Mouse (Mus musculus) liver, embryonic 13.5 days (tissue): Measurements from ENCODE around the gene Galnt17. TPM values are rescaled to one million over a fixed set of nuclear protein-coding genes. Genes with fewer than 3 reads are reported as not detected.

ENCODE experiments used
- ATAC-seq: fragments of 200-750 bp; cut with Nextera tagmentation; 2 replicates; pipeline ENCODE4 v1.8.0; 2017; ENCODE audit warnings: low read depth, mild to moderate bottlenecking, moderate number of reproducible peaks, moderate library complexity
- DNase-seq: peaks from one replicate; pipeline ENCODE4 v3.0.0; 2022
- H3K27ac ChIP-seq: fragments of 300-500 bp; sonication (generic); 2 replicates; pipeline ENCODE4 v1.5.1; 2015; ENCODE audit warnings: moderate library complexity, mild to moderate bottlenecking, inconsistent platforms
- H3K27me3 ChIP-seq: fragments of 300-500 bp; sonication (generic); 2 replicates; pipeline ENCODE4 v1.6.1; 2015; ENCODE audit warnings: mild to moderate bottlenecking, inconsistent platforms
- H3K36me3 ChIP-seq: fragments of 300-500 bp; sonication (generic); 2 replicates; pipeline ENCODE4 v1.6.1; 2015; ENCODE audit warnings: mild to moderate bottlenecking, inconsistent platforms
- H3K4me1 ChIP-seq: fragments of 300-500 bp; sonication (generic); replicated peaks from 2 replicates; pipeline ENCODE4 v1.6.1; 2015; ENCODE audit warnings: inconsistent platforms
- H3K4me2 ChIP-seq: fragments of 300-500 bp; sonication (generic); 2 replicates; pipeline ENCODE4 v1.6.1; 2015; ENCODE audit warnings: inconsistent platforms, mild to moderate bottlenecking, moderate library complexity
- H3K4me3 ChIP-seq: fragments of 300-500 bp; sonication (generic); replicated peaks from 2 replicates; pipeline ENCODE4 v1.5.1; 2015; ENCODE audit warnings: mild to moderate bottlenecking, inconsistent platforms
- H3K9ac ChIP-seq: fragments of 300-500 bp; sonication (generic); 2 replicates; pipeline ENCODE4 v1.6.1; 2015; ENCODE audit warnings: mild to moderate bottlenecking, inconsistent platforms
- H3K9me3 ChIP-seq: fragments of 300-500 bp; sonication (generic); replicated peaks from 2 replicates; pipeline ENCODE4 v1.6.1; 2016; ENCODE audit warnings: inconsistent platforms
- WGBS: fragments of 180-500 bp; shearing (Covaris S2); methylation state at CpG from one replicate; pipeline ENCODE4 v1.1.7; 2015; ENCODE audit not compliant: insufficient replicate concordance; 5-methylcytosine and 5-hydroxymethylcytosine counted together
- polyA plus RNA-seq: library from polyadenylated mRNA; unstranded; fragments of >200 nt; fragmentation: Nextera tagmentation; extraction: Ambion mirVana; gene quantifications from 2 replicates; pipeline ENCODE4 v1.2.1, GENCODE M21; 2015

Galnt17 gene
- polyA plus RNA-seq, 1 experiment from 2014 or later, result 0.03 TPM

GRCm38 (mm10) chr5:131083072-131083657 is 225.1 kb downstream of the Galnt17 start:
- no peak for ATAC-seq
- H3K4me1 ChIP-seq, result no peaks in the 10 kb centered on the region
- peaks cover 14% of the 10 kb centered on the region for H3K9me3 ChIP-seq
- H3K27ac ChIP-seq, result no peak overlapping the region
- no peak overlapping the region for H3K4me2 ChIP-seq
- H3K9ac ChIP-seq, result no peak overlapping the region
- H3K36me3 ChIP-seq, result no peaks in the 10 kb centered on the region
- 55% methylated on average over 14 of the region's 14 CpGs for WGBS
- DNase-seq, result no peak
- H3K27me3 ChIP-seq, result no peaks in the 10 kb centered on the region
- H3K4me3 ChIP-seq, result no peak overlapping the region

- WGBS, result 18% methylated on average over 1 of the region's 1 CpGs
- Histone ChIP-seq H3K27me3 (no peaks in the 10 kb centered on the region), H3K9ac (no peak overlapping the region), H3K4me1 (no peaks in the 10 kb centered on the region), H3K27ac (no peak overlapping the region), H3K4me2 (no peak overlapping the region), H3K36me3 (no peaks in the 10 kb centered on the region), H3K4me3 (no peak overlapping the region), H3K9me3 (peaks cover 12% of the 10 kb centered on the region)
- no peak for DNase-seq
- ATAC-seq, result no peak
These were observed 230.6 kb downstream of the Galnt17 start for GRCm38 (mm10) chr5:131077682-131078081.

- no peak for ATAC-seq
- 69% methylated on average over 7 of the region's 7 CpGs for WGBS
These were observed 232.5 kb downstream of the Galnt17 start for GRCm38 (mm10) chr5:131075795-131076194.

GRCm38 (mm10) chr5:131074295-131074694 is 234.0 kb downstream of the Galnt17 start:
- Histone ChIP-seq H3K4me3 (no peak overlapping the region), H3K36me3 (no peaks in the 10 kb centered on the region), H3K27ac (no peak overlapping the region), H3K27me3 (no peaks in the 10 kb centered on the region), H3K4me2 (no peak overlapping the region), H3K9me3 (peaks cover 15% of the 10 kb centered on the region; the same call in 1 of the 2 replicates), H3K4me1 (no peaks in the 10 kb centered on the region), H3K9ac (no peak overlapping the region)
- DNase-seq (no peak), ATAC-seq (no peak)
- 50% methylated on average over 4 of the region's 4 CpGs for WGBS

More at GRCm38 (mm10) chr5:131075795-131076194, 232.5 kb downstream of the Galnt17 start:
- peaks cover 15% of the 10 kb centered on the region; the same call in 1 of the 2 replicates for H3K9me3 ChIP-seq
- no peak overlapping the region for H3K9ac ChIP-seq
- no peaks in the 10 kb centered on the region for H3K36me3 ChIP-seq
- no peak overlapping the region for H3K4me2 ChIP-seq
- DNase-seq, result no peak
- no peak overlapping the region for H3K27ac ChIP-seq
- no peak overlapping the region for H3K4me3 ChIP-seq
- no peaks in the 10 kb centered on the region for H3K27me3 ChIP-seq
- no peaks in the 10 kb centered on the region for H3K4me1 ChIP-seq

GRCm38 (mm10) chr5:131065174-131065573 is 243.1 kb downstream of the Galnt17 start:
- Histone ChIP-seq H3K4me2 (no peak overlapping the region), H3K27ac (no peak overlapping the region), H3K27me3 (no peaks in the 10 kb centered on the region), H3K9ac (no peak overlapping the region), H3K4me1 (no peaks in the 10 kb centered on the region), H3K36me3 (no peaks in the 10 kb centered on the region), H3K4me3 (no peak overlapping the region), H3K9me3 (peaks cover 14% of the 10 kb centered on the region; the same call in 1 of the 2 replicates)
- WGBS, result 66% methylated on average over 6 of the region's 6 CpGs
- DNase-seq (no peak), ATAC-seq (no peak)

GRCm38 (mm10) chr5:131048505-131048904 is 259.8 kb downstream of the Galnt17 start:
- H3K4me2 ChIP-seq, result no peak overlapping the region
- ATAC-seq (no peak), DNase-seq (no peak)

GRCm38 (mm10) chr5:131043130-131043529 is 265.2 kb downstream of the Galnt17 start:
- Histone ChIP-seq H3K36me3 (no peaks in the 10 kb centered on the region), H3K4me2 (no peak overlapping the region), H3K27ac (no peak overlapping the region), H3K4me1 (no peaks in the 10 kb centered on the region), H3K27me3 (no peaks in the 10 kb centered on the region), H3K9me3 (no peaks in the 10 kb centered on the region), H3K9ac (no peak overlapping the region), H3K4me3 (no peak overlapping the region)
- DNase-seq (no peak), ATAC-seq (no peak)

More at GRCm38 (mm10) chr5:131048505-131048904, 259.8 kb downstream of the Galnt17 start:
- Histone ChIP-seq H3K9me3 (no peaks in the 10 kb centered on the region), H3K27me3 (no peaks in the 10 kb centered on the region), H3K27ac (no peak overlapping the region), H3K36me3 (no peaks in the 10 kb centered on the region), H3K9ac (no peak overlapping the region), H3K4me1 (no peaks in the 10 kb centered on the region), H3K4me3 (no peak overlapping the region)
- WGBS, result 52% methylated on average over 4 of the region's 4 CpGs

GRCm38 (mm10) chr5:131040441-131040840 is 267.9 kb downstream of the Galnt17 start:
- 0 out of 2 replicates have a peak, but pooled peaks cover 2% of the 10 kb centered on the region for H3K9me3 ChIP-seq
- ATAC-seq (no peak), DNase-seq (no peak)
- H3K4me1 ChIP-seq, result no peaks in the 10 kb centered on the region
- no peak overlapping the region for H3K4me3 ChIP-seq
- H3K36me3 ChIP-seq, result no peaks in the 10 kb centered on the region
- no peaks in the 10 kb centered on the region for H3K27me3 ChIP-seq
- H3K9ac ChIP-seq, result no peak overlapping the region
- H3K4me2 ChIP-seq, result no peak overlapping the region
- no peak overlapping the region for H3K27ac ChIP-seq
- WGBS, result 36% methylated on average over 2 of the region's 2 CpGs

GRCm38 (mm10) chr5:131039611-131040313 is 268.5 kb downstream of the Galnt17 start:
- Histone ChIP-seq H3K27ac (no peak overlapping the region), H3K9ac (no peak overlapping the region), H3K36me3 (no peaks in the 10 kb centered on the region), H3K4me1 (no peaks in the 10 kb centered on the region), H3K4me3 (no peak overlapping the region), H3K9me3 (0 out of 2 replicates have a peak, but pooled peaks cover 2% of the 10 kb centered on the region), H3K27me3 (no peaks in the 10 kb centered on the region), H3K4me2 (no peak overlapping the region)
- WGBS, result 56% methylated on average over 5 of the region's 5 CpGs
- ATAC-seq (no peak), DNase-seq (no peak)

GRCm38 (mm10) chr5:131024506-131024905 is 283.8 kb downstream of the Galnt17 start:
- no peak overlapping the region for H3K9ac ChIP-seq
- ATAC-seq, result no peak
- 0 out of 2 replicates have a peak, but pooled peaks cover under 1% of the 10 kb centered on the region for H3K9me3 ChIP-seq
- H3K4me1 ChIP-seq, result no peaks in the 10 kb centered on the region
- 67% methylated on average over 3 of the region's 3 CpGs for WGBS
- H3K4me3 ChIP-seq, result no peak overlapping the region
- H3K4me2 ChIP-seq, result no peak overlapping the region
- no peak for DNase-seq
- no peaks in the 10 kb centered on the region for H3K36me3 ChIP-seq
- no peak overlapping the region for H3K27ac ChIP-seq
- H3K27me3 ChIP-seq, result no peaks in the 10 kb centered on the region

- no peak overlapping the region for H3K9ac ChIP-seq
- DNase-seq, result no peak
- no peak overlapping the region for H3K27ac ChIP-seq
- 74% methylated on average over 18 of the region's 18 CpGs for WGBS
- H3K27me3 ChIP-seq, result no peaks in the 10 kb centered on the region
- ATAC-seq, result no peak
- no peaks in the 10 kb centered on the region for H3K36me3 ChIP-seq
- no peak overlapping the region for H3K4me2 ChIP-seq
- no peaks in the 10 kb centered on the region for H3K4me1 ChIP-seq
- no peak overlapping the region for H3K4me3 ChIP-seq
- 0 out of 2 replicates have a peak, but pooled peaks cover 3% of the 10 kb centered on the region for H3K9me3 ChIP-seq
These were observed 285.8 kb downstream of the Galnt17 start for GRCm38 (mm10) chr5:131022396-131022993.
